Mouse (Mus musculus) neural tube, embryonic 11.5 days (tissue): ENCODE results near the gene Dhx58. TPM values are rescaled to one million over a fixed set of nuclear protein-coding genes. Genes with fewer than 3 reads are reported as not detected.
A peak's percentile ranks its signal among the peaks of the same experiment; 100 is the strongest.

Experiments
- ATAC-seq: fragments of 200-750 bp; cut with Nextera tagmentation; 2 replicates; pipeline ENCODE4 v1.8.0; 2017; ENCODE audit warnings: moderate number of reproducible peaks, mild to moderate bottlenecking, moderate TSS enrichment, moderate library complexity; ENCODE audit not compliant: insufficient read depth, low FRiP score, low TSS enrichment
- DNase-seq: peaks from one replicate; pipeline ENCODE4 v3.0.0-alpha.2; 2015; ENCODE audit warnings: low spot score
- H3K27ac ChIP-seq: fragments of 300-500 bp; sonication (generic); 2 replicates; pipeline ENCODE4 v1.5.1; 2014; ENCODE audit warnings: low read depth, mild to moderate bottlenecking, low read length
- H3K27me3 ChIP-seq: fragments of 300-500 bp; sonication (generic); 2 replicates; pipeline ENCODE4 v1.6.1; 2014; ENCODE audit warnings: mild to moderate bottlenecking, low read length, mixed read lengths; ENCODE audit not compliant: control insufficient read depth, insufficient read depth
- H3K36me3 ChIP-seq: fragments of 300-500 bp; sonication (generic); 2 replicates; pipeline ENCODE4 v1.6.1; 2014; ENCODE audit warnings: mild to moderate bottlenecking, low read length, moderate library complexity, mixed read lengths; ENCODE audit not compliant: control insufficient read depth, insufficient read depth
- H3K4me1 ChIP-seq: fragments of 300-500 bp; sonication (generic); 2 replicates; pipeline ENCODE4 v1.6.1; 2014; ENCODE audit warnings: low read length, mixed read lengths; ENCODE audit not compliant: control insufficient read depth, insufficient read depth
- H3K4me2 ChIP-seq: fragments of 300-500 bp; sonication (generic); 2 replicates; pipeline ENCODE4 v1.6.1; 2014; ENCODE audit warnings: low read depth, mild to moderate bottlenecking, moderate library complexity
- H3K4me3 ChIP-seq: fragments of 300-500 bp; sonication (generic); 2 replicates; pipeline ENCODE4 v1.5.1; 2014; ENCODE audit warnings: low read depth, low read length
- H3K9ac ChIP-seq: fragments of 300-500 bp; sonication (generic); 2 replicates; pipeline ENCODE4 v1.6.1; 2014; ENCODE audit warnings: mild to moderate bottlenecking, low read length
- H3K9me3 ChIP-seq: fragments of 300-500 bp; sonication (generic); 2 replicates; pipeline ENCODE4 v1.6.1; 2016; ENCODE audit warnings: low read length; ENCODE audit not compliant: control insufficient read depth
- WGBS: fragments of 180-500 bp; shearing (Covaris S2); extraction: QIAGEN DNeasy Blood & Tissue Kit; methylation state at CpG from one replicate; pipeline ENCODE4 v1.1.7; 2014; 5-methylcytosine and 5-hydroxymethylcytosine counted together
- polyA plus RNA-seq: library from polyadenylated mRNA; unstranded; fragments of >200 nt; fragmentation: Nextera tagmentation; extraction: Ambion mirVana; gene quantifications from 2 replicates; pipeline ENCODE4 v1.2.1, GENCODE M21; 2014

Gene Dhx58
- polyA plus RNA-seq, 1 experiment from 2014 or later = 1.4 TPM

DNA sequence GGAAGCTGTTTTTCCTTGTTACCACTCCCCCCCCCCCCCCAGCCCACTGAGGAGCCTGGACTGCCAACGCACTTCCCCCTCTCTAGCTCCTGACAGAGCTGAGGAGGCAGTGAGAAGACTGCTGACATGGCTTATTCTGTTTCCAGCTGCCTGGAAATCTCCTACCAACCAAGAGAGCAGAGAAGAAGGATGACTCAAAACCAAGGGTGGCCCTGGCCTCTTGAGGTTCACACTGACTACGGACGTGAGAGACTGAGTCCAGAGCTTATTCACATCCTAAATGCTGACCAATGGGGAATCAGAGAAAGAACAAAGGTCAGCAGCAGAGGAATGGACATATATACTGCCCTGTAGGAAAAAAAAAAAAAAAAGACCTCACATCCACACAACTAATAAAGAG lies 15.2 kb upstream of the Dhx58 start:
- Histone ChIP-seq H3K4me2 (no peak overlapping the region), H3K4me3 (no peak overlapping the region), H3K36me3 (peaks cover 3% of the 10 kb centered on the region), H3K9me3 (no peaks in the 10 kb centered on the region), H3K9ac (no peak overlapping the region), H3K4me1 (peaks cover 2% of the 10 kb centered on the region), H3K27me3 (no peaks in the 10 kb centered on the region), H3K27ac (no peak overlapping the region)
- ATAC-seq (no peak), DNase-seq (no peak)
- WGBS = 80% methylated on average over 3 of the region's 3 CpGs

GRCm38 (mm10) chr11:100718866-100719265 lies 14.8 kb upstream of the Dhx58 start:
- Histone ChIP-seq H3K4me2 (no peak overlapping the region), H3K4me3 (no peak overlapping the region), H3K36me3 (peaks cover 3% of the 10 kb centered on the region), H3K27me3 (no peaks in the 10 kb centered on the region), H3K9me3 (no peaks in the 10 kb centered on the region), H3K4me1 (peaks cover 7% of the 10 kb centered on the region), H3K27ac (no peak overlapping the region), H3K9ac (no peak overlapping the region)
- 86% methylated on average over 4 of the region's 4 CpGs for WGBS
- no peak for ATAC-seq
- no peak for DNase-seq

DNA sequence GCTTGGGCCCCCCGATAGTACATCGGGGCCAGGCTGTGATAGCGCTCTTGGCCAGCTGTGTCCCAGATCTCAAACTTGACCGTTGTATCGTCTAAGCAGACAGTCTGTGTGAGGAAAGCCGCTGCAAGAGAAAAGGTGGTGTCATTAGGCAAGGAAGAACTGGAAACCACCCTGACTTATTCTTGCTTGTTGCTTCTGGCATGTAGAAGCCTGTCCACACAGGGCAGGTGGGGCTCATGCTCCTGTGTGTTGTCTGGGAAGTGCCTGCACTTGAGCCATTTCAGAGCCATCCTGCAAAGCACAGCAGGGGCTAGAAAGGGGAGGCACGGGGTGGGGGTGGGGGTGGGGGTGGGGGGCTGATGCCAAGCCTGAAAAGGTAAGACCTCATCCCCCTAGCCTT lies 14.4 kb upstream of the Dhx58 start:
- Histone ChIP-seq H3K4me2 (no peak overlapping the region), H3K4me3 (no peak overlapping the region), H3K9me3 (no peaks in the 10 kb centered on the region), H3K36me3 (peaks cover 3% of the 10 kb centered on the region), H3K27me3 (no peaks in the 10 kb centered on the region), H3K9ac (no peak overlapping the region), H3K27ac (no peak overlapping the region), H3K4me1 (peaks cover 11% of the 10 kb centered on the region)
- ATAC-seq (no peak), DNase-seq (no peak)
- WGBS = 87% methylated on average over 7 of the region's 7 CpGs

GRCm38 (mm10) chr11:100716649-100717048 lies 12.6 kb upstream of the Dhx58 start:
- ATAC-seq = no peak
- no peak overlapping the region for H3K4me2 ChIP-seq
- peaks cover 3% of the 10 kb centered on the region for H3K36me3 ChIP-seq
- no peaks in the 10 kb centered on the region for H3K9me3 ChIP-seq
- 83% methylated on average over 3 of the region's 3 CpGs for WGBS
- DNase-seq = no peak
- no peak overlapping the region for H3K4me3 ChIP-seq
- no peaks in the 10 kb centered on the region for H3K27me3 ChIP-seq
- no peak overlapping the region for H3K27ac ChIP-seq
- H3K9ac ChIP-seq = no peak overlapping the region
- peaks cover 14% of the 10 kb centered on the region for H3K4me1 ChIP-seq

DNA sequence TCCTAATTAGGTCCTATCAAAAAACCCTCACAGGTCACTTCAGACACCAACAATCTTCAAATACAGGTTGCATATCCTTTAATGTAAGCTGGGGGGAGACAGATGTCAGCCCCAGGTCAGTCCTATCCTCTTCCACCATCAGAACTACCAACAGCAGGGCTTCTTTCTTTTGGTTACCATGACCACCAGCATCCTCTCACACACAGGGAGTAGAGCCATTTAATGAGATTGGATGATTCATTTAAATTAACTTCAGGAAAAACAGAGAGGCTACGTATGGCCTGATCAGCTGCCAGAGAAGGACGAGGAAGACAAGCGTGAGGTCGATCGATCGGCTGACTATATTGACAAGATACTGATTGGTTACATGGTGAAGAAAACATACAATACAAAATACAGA lies 10.9 kb upstream of the Dhx58 start:
- no peaks in the 10 kb centered on the region for H3K27me3 ChIP-seq
- H3K4me2 ChIP-seq = no peak overlapping the region
- H3K9ac ChIP-seq = no peak overlapping the region
- DNase-seq (no peak), ATAC-seq (no peak)
- H3K27ac ChIP-seq = no peak overlapping the region
- 90% methylated on average over 6 of the region's 6 CpGs for WGBS
- H3K36me3 ChIP-seq = peaks cover 3% of the 10 kb centered on the region
- H3K4me1 ChIP-seq = peaks cover 18% of the 10 kb centered on the region
- H3K9me3 ChIP-seq = no peaks in the 10 kb centered on the region
- H3K4me3 ChIP-seq = no peak overlapping the region

DNA sequence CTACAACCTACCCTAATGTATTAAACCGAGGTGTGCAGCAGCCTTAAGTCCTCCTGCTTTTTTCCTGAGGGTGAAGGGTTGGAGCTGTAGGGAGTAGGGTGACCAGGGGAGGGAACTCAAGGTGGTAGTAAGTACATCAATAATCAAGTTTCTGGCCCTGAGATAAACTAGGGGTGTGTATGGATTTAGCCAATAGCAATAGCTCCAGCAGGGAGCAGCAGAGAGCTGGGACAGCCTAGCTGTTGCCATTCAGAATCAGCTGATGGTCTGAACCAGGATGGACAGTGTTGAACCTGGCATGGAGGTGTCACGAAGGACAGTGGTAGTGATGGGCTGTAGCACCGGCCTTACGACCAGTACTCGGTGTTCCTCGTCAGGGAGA lies 10.5 kb upstream of the Dhx58 start:
- DNase-seq (peak; percentile 78), ATAC-seq (no peak)
- Histone ChIP-seq H3K36me3 (peaks cover 3% of the 10 kb centered on the region), H3K27me3 (no peaks in the 10 kb centered on the region), H3K9ac (0 out of 2 replicates have a peak overlapping the region, but pooled peaks have one; percentile 41), H3K4me2 (peak overlapping the region; percentile 39; the same call in 1 of the 2 replicates), H3K27ac (no peak overlapping the region), H3K9me3 (no peaks in the 10 kb centered on the region), H3K4me1 (peaks cover 18% of the 10 kb centered on the region), H3K4me3 (no peak overlapping the region)
- WGBS = 49% methylated on average over 6 of the region's 6 CpGs

DNA sequence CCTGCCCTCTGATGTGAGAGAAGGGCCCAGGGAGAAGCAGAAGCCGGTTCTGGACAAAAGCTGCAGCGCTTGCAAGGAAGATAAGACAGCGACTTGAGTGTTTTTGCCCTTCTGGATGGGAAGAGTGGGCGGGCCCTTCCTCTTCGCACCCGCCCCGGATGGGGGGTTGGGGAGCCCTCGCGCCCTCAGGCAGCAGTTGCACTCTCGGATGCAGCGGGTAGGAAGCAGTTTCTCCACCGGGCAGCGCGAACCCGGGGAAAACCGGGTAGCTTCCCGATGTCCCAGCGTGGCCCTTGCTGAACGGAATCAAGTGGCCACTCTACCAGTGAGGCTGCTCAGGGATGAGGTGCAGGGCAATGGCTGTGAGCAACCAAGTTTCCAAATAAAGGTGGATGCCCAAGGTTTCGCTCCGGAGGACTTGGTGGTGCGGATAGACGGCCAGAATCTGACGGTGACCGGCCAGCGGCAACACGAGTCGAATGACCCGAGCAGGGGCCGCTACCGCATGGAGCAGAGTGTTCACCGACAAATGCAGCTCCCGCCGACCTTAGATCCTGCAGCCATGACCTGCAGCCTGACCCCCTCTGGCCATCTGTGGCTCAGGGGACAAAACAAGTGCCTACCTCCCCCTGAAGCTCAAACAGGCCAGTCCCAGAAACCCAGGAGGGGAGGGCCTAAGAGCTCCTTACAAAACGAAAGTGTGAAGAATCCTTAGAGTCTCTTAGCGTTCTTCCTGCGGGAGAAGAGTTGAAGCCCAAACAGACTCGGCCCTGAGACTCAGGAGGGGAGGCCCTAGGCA lies 9.9 kb upstream of the Dhx58 start, which contains the start of gene Hspb9:
Gene Hspb9, plus strand, starts transcription at position 116 of the 799 bp plus-strand sequence.
- peaks cover 18% of the 10 kb centered on the region for H3K4me1 ChIP-seq
- peaks cover 6% of the 10 kb centered on the region for H3K36me3 ChIP-seq
- peak; percentile 66 for DNase-seq
- H3K27ac ChIP-seq = peak within 1 kb of the TSS; percentile 34; the same call in 1 of the 2 replicates
- no peak for ATAC-seq
- H3K9ac ChIP-seq = peak within 1 kb of the TSS; percentile 41
- H3K4me2 ChIP-seq = peak within 1 kb of the TSS; percentile 39
- H3K27me3 ChIP-seq = no peaks in the 10 kb centered on the region
- H3K4me3 ChIP-seq = peak within 1 kb of the TSS; percentile 12; the same call in 1 of the 2 replicates
- 5% methylated on average over 38 of the region's 38 CpGs for WGBS
- H3K9me3 ChIP-seq = no peaks in the 10 kb centered on the region

DNA sequence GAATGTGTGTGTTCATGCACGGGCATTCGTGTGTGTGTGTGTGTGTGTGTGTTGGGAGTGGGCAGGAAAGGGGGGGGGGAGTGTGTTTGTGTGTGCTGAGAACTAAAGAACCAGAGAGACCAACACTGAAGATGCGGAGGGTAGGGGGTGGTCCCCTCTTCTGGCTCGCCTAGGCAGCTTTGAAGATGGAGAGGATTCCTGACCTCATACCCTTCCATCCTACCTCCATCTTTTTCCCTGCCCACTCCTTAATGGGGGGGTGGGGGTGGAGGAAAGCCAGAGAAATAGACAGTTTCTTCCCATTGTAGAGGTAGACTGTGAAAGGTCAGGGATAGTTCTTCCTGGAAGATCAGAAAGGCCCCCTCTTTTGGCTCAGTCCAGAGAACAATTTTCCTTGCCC lies 9.1 kb upstream of the Dhx58 start:
- DNase-seq (no peak), ATAC-seq (no peak)
- peaks cover 18% of the 10 kb centered on the region for H3K4me1 ChIP-seq
- H3K9ac ChIP-seq = peak overlapping the region; percentile 41; the same call in 1 of the 2 replicates
- peak overlapping the region; percentile 39 for H3K4me2 ChIP-seq
- WGBS = 61% methylated on average over 4 of the region's 4 CpGs
- H3K9me3 ChIP-seq = no peaks in the 10 kb centered on the region
- no peaks in the 10 kb centered on the region for H3K27me3 ChIP-seq
- H3K27ac ChIP-seq = peak overlapping the region; percentile 34; the same call in 1 of the 2 replicates
- H3K36me3 ChIP-seq = peaks cover 8% of the 10 kb centered on the region
- H3K4me3 ChIP-seq = no peak overlapping the region
